In genomic region chr13:3544077-3544874, GRCm38 (mm10) we compare ENCODE assay signal across 20 mouse cellular contexts. TPM values are rescaled to one million over a fixed set of nuclear protein-coding genes. Genes with fewer than 3 reads are reported as not detected.
DNase-seq lines count a peak whose midpoint lies in the region; ATAC-seq and TF ChIP-seq lines count a peak whose summit lies in the region.
"Had no signal": no experiment of that assay in that cellular context is flagged by ENCODE, and none has a peak within 500 bp of the region (broad histone marks: within the 10 kb centered on the region; RNA-seq: fewer than 3 reads in every experiment).

No protein-coding gene starts in this region.

- peak overlapping the region; percentile 45; the same call in 1 of the 2 replicates for H3K27ac ChIP-seq in heart, embryonic 13.5 days (replicated peaks)
- no peak overlapping the region for H3K27ac ChIP-seq in heart, embryonic 10.5 days
- H3K27ac ChIP-seq in neural tube, embryonic 14.5 days (ENCODE audit: low read depth, low read length), result no peak overlapping the region
- no peak overlapping the region for H3K27ac ChIP-seq in neural tube, embryonic 15.5 days (replicated peaks)
- H3K27ac ChIP-seq in liver, embryonic 14.5 days, result no peak overlapping the region
- no peak overlapping the region for H3K27ac ChIP-seq in hindbrain, postnatal 0 days
- H3K27ac ChIP-seq: embryonic facial prominence, embryonic 12.5 days; limb, embryonic 10.5 days; liver, embryonic 15.5 days had no signal

- no peak for DNase-seq in heart, embryonic 10.5 days (ENCODE audit: low spot score)
- DNase-seq in liver, embryonic 14.5 days (ENCODE audit: low read depth in 3 of 3, low spot score in 3 of 3), result no peak
- no peak for DNase-seq in layer of hippocampus, adult 9-11 months
- DNase-seq in hindbrain, postnatal 0 days (ENCODE audit: low spot score), result no peak
- DNase-seq: adrenal gland, adult 2 months; gastrocnemius, postnatal 36 days; kidney, adult 9 months; kidney, postnatal 25 days; lung, postnatal 14 days; right cerebral cortex, adult 18-20 months; thymus, postnatal 25 days had no signal

- 91% methylated on average over 4 of the region's 4 CpGs for WGBS in heart, embryonic 13.5 days
- 93% methylated on average over 4 of the region's 4 CpGs for WGBS in heart, embryonic 10.5 days
- 93% methylated on average over 4 of the region's 4 CpGs for WGBS in neural tube, embryonic 14.5 days
- WGBS in neural tube, embryonic 15.5 days, result 87% methylated on average over 4 of the region's 4 CpGs
- 78% methylated on average over 4 of the region's 4 CpGs for WGBS in liver, embryonic 14.5 days (ENCODE audit: insufficient replicate concordance)
- 90% methylated on average over 4 of the region's 4 CpGs for WGBS in hindbrain, postnatal 0 days

- H3K4me1 ChIP-seq in heart, embryonic 13.5 days, result peaks cover 66% of the 10 kb centered on the region
- peaks cover 19% of the 10 kb centered on the region for H3K4me1 ChIP-seq in heart, embryonic 10.5 days
- peaks cover 26% of the 10 kb centered on the region for H3K4me1 ChIP-seq in neural tube, embryonic 14.5 days (ENCODE audit: control insufficient read depth, insufficient read depth, low read length)
- H3K4me1 ChIP-seq in neural tube, embryonic 15.5 days, result peaks cover 60% of the 10 kb centered on the region
- peaks cover 16 to 21% of the 10 kb centered on the region in 2 experiments for H3K4me1 ChIP-seq in liver, embryonic 14.5 days (replicated peaks; ENCODE audit: control insufficient read depth in 2 of 2, insufficient read depth in 2 of 2, low read length in 1 of 2)
- peaks cover 25% of the 10 kb centered on the region for H3K4me1 ChIP-seq in hindbrain, postnatal 0 days (ENCODE audit: insufficient read depth, low read length)

- H3K4me3 ChIP-seq in heart, embryonic 13.5 days, result no peak overlapping the region
- H3K4me3 ChIP-seq in heart, embryonic 10.5 days, result no peak overlapping the region
- no peak overlapping the region for H3K4me3 ChIP-seq in neural tube, embryonic 14.5 days (ENCODE audit: low read depth, low read length)
- H3K4me3 ChIP-seq in neural tube, embryonic 15.5 days (replicated peaks), result no peak overlapping the region
- no peak overlapping the region for H3K4me3 ChIP-seq in liver, embryonic 14.5 days (ENCODE audit: insufficient read depth in 1 of 2, low read depth in 2 of 2, low read length in 2 of 2)
- H3K4me3 ChIP-seq in hindbrain, postnatal 0 days (ENCODE audit: low read length), result no peak overlapping the region
- H3K4me3 ChIP-seq: embryonic facial prominence, embryonic 12.5 days; erythroblast, embryonic 14.5 days; limb, embryonic 10.5 days; liver, embryonic 15.5 days had no signal

- peaks cover 22% of the 10 kb centered on the region for H3K36me3 ChIP-seq in heart, embryonic 13.5 days
- peaks cover 13% of the 10 kb centered on the region for H3K36me3 ChIP-seq in heart, embryonic 10.5 days
- H3K36me3 ChIP-seq in neural tube, embryonic 14.5 days (ENCODE audit: control insufficient read depth, insufficient read depth, low read length), result peaks cover 10% of the 10 kb centered on the region; the same call in 1 of the 2 replicates
- no peaks in the 10 kb centered on the region for H3K36me3 ChIP-seq in neural tube, embryonic 15.5 days
- H3K36me3 ChIP-seq in liver, embryonic 14.5 days (replicated peaks; ENCODE audit: control insufficient read depth, insufficient read depth, low read depth), result peaks cover 8% of the 10 kb centered on the region
- H3K36me3 ChIP-seq in hindbrain, postnatal 0 days (ENCODE audit: insufficient read depth, low read length), result 0 out of 2 replicates have a peak, but pooled peaks cover 6% of the 10 kb centered on the region

- ATAC-seq in heart, embryonic 13.5 days (ENCODE audit: extremely low read depth, insufficient number of reproducible peaks, low FRiP score, low TSS enrichment), result no peak
- 0 out of 2 replicates have a peak, but pooled peaks have one; percentile 50 for ATAC-seq in neural tube, embryonic 14.5 days (ENCODE audit: low read depth)
- no peak for ATAC-seq in neural tube, embryonic 15.5 days (ENCODE audit: low FRiP score)
- 0 out of 2 replicates have a peak, but pooled peaks have one; percentile 40 for ATAC-seq in liver, embryonic 14.5 days (ENCODE audit: insufficient read depth)
- ATAC-seq in hindbrain, postnatal 0 days, result no peak
- ATAC-seq: forebrain, embryonic 14.5 days had no signal

- TF ChIP-seq CTCF in liver, embryonic 14.5 days (IDR thresholded peaks at IDR 0.05; ENCODE audit: low read depth), result 0 out of 2 replicates have a peak, but pooled peaks have one; percentile 12
- no peak for TF ChIP-seq CTCF in hindbrain, postnatal 0 days (IDR thresholded peaks at IDR 0.05; ENCODE audit: low read depth)

- H3K9ac ChIP-seq in heart, embryonic 13.5 days, result no peak overlapping the region
- no peak overlapping the region for H3K9ac ChIP-seq in neural tube, embryonic 14.5 days (replicated peaks; ENCODE audit: low read depth, low read length)
- no peak overlapping the region for H3K9ac ChIP-seq in neural tube, embryonic 15.5 days (replicated peaks)
- no peak overlapping the region for H3K9ac ChIP-seq in liver, embryonic 14.5 days (replicated peaks)
- H3K9ac ChIP-seq in hindbrain, postnatal 0 days (replicated peaks; ENCODE audit: low read length), result no peak overlapping the region
- H3K9ac ChIP-seq: embryonic facial prominence, embryonic 12.5 days; liver, embryonic 15.5 days had no signal

- H3K4me2 ChIP-seq in heart, embryonic 13.5 days, result no peak overlapping the region
- no peak overlapping the region for H3K4me2 ChIP-seq in neural tube, embryonic 14.5 days (ENCODE audit: low read depth, low read length)
- H3K4me2 ChIP-seq in neural tube, embryonic 15.5 days, result no peak overlapping the region
- no peak overlapping the region for H3K4me2 ChIP-seq in liver, embryonic 14.5 days (ENCODE audit: low read depth)
- no peak overlapping the region for H3K4me2 ChIP-seq in hindbrain, postnatal 0 days (ENCODE audit: low read depth, low read length)
- H3K4me2 ChIP-seq: embryonic facial prominence, embryonic 12.5 days; liver, embryonic 15.5 days; midbrain, embryonic 11.5 days had no signal

- no peak for TF ChIP-seq EP300 in liver, embryonic 14.5 days (IDR thresholded peaks at IDR 0.05; ENCODE audit: low read depth)

- no peaks in the 10 kb centered on the region for H3K27me3 ChIP-seq in heart, embryonic 13.5 days (replicated peaks)
- no peaks in the 10 kb centered on the region for H3K27me3 ChIP-seq in heart, embryonic 10.5 days (ENCODE audit: insufficient read depth, poor library complexity, severe bottlenecking)
- H3K27me3 ChIP-seq in neural tube, embryonic 14.5 days (ENCODE audit: control insufficient read depth, insufficient read depth, low read length), result no peaks in the 10 kb centered on the region
- H3K27me3 ChIP-seq in neural tube, embryonic 15.5 days (replicated peaks), result no peaks in the 10 kb centered on the region
- H3K27me3 ChIP-seq in liver, embryonic 14.5 days (ENCODE audit: control insufficient read depth, insufficient read depth, low read length), result no peaks in the 10 kb centered on the region
- no peaks in the 10 kb centered on the region for H3K27me3 ChIP-seq in hindbrain, postnatal 0 days (ENCODE audit: insufficient read depth, low read length)
- H3K27me3 ChIP-seq: embryonic facial prominence, embryonic 12.5 days; liver, embryonic 15.5 days had no signal

- no peaks in the 10 kb centered on the region for H3K9me3 ChIP-seq in heart, embryonic 13.5 days
- no peaks in the 10 kb centered on the region for H3K9me3 ChIP-seq in heart, embryonic 10.5 days
- no peaks in the 10 kb centered on the region for H3K9me3 ChIP-seq in neural tube, embryonic 14.5 days (ENCODE audit: control insufficient read depth, low read length)
- no peaks in the 10 kb centered on the region for H3K9me3 ChIP-seq in neural tube, embryonic 15.5 days (replicated peaks)
- no peaks in the 10 kb centered on the region for H3K9me3 ChIP-seq in liver, embryonic 14.5 days (ENCODE audit: control insufficient read depth, low read length)
- no peaks in the 10 kb centered on the region for H3K9me3 ChIP-seq in hindbrain, postnatal 0 days (ENCODE audit: low read length)
- H3K9me3 ChIP-seq: embryonic facial prominence, embryonic 12.5 days; limb, embryonic 10.5 days; liver, embryonic 15.5 days had no signal

RNA-seq across cellular contexts. Expression of gene Gdi2, which starts 6.4 kb away (rescaled TPM):
- polyA plus RNA-seq in heart, embryonic 13.5 days (2015; fragmentation: Nextera tagmentation; extraction: Ambion mirVana), result 324 and 326 TPM in 2 replicates
- 344 and 362 TPM in 2 replicates for polyA plus RNA-seq in heart, embryonic 10.5 days (2016; fragmentation: Nextera tagmentation; extraction: Ambion mirVana)
- 434 and 478 TPM in 2 replicates for polyA plus RNA-seq in neural tube, embryonic 14.5 days (2014; fragmentation: Nextera tagmentation; extraction: Ambion mirVana)
- 408 and 409 TPM in 2 replicates for polyA plus RNA-seq in neural tube, embryonic 15.5 days (2015; fragmentation: Nextera tagmentation; extraction: Ambion mirVana)
- polyA plus RNA-seq in liver, embryonic 14.5 days (2012; rRNA removed), result 41.5 and 57.2 TPM in 2 replicates
- 162 and 174 TPM in 2 replicates for polyA plus RNA-seq in liver, embryonic 14.5 days (2014; fragmentation: Nextera tagmentation; extraction: Ambion mirVana)
- 185 and 300 TPM in 2 replicates for total RNA-seq in hindbrain, postnatal 0 days (2014; rRNA removed)
- polyA plus RNA-seq in hindbrain, postnatal 0 days (2015; fragmentation: Nextera tagmentation; extraction: Ambion mirVana), result 396 and 400 TPM in 2 replicates

Comparison
In these comparisons a context has a peak if more than half of its experiments do, and no peak if none do; other contexts are left out.
1. ATAC-seq: peak in neural tube, embryonic 14.5 days (single experiment) and liver, embryonic 14.5 days (single experiment); none in heart, embryonic 13.5 days (single experiment), neural tube, embryonic 15.5 days (single experiment) and hindbrain, postnatal 0 days (single experiment).